Mouse (Mus musculus) kidney, postnatal 0 days (tissue): ENCODE measurements around the gene Tnpo3. TPM values are rescaled to one million over a fixed set of nuclear protein-coding genes. Genes with fewer than 3 reads are reported as not detected.

Experiments used
- ATAC-seq: fragments of 200-750 bp; cut with Nextera tagmentation; replicated peaks from 2 replicates; pipeline ENCODE4 v1.8.0; 2017; ENCODE audit warnings: low read depth, moderate number of reproducible peaks, moderate TSS enrichment, moderate library complexity; ENCODE audit not compliant: low FRiP score
- DNase-seq: peaks from one replicate; pipeline ENCODE4 v3.0.0-alpha.2; 2016; ENCODE audit warnings: low spot score
- H3K27ac ChIP-seq: fragments of 300-500 bp; sonication (generic); 2 replicates; pipeline ENCODE4 v1.5.1; 2014; ENCODE audit warnings: mild to moderate bottlenecking
- H3K27me3 ChIP-seq: fragments of 300-500 bp; sonication (generic); 2 replicates; pipeline ENCODE4 v1.6.1; 2014; ENCODE audit warnings: low read length, mixed read lengths; ENCODE audit not compliant: insufficient read depth
- H3K36me3 ChIP-seq: fragments of 300-500 bp; sonication (generic); 2 replicates; pipeline ENCODE4 v1.6.1; 2014; ENCODE audit warnings: low read length, mixed read lengths; ENCODE audit not compliant: insufficient read depth
- H3K4me1 ChIP-seq: fragments of 300-500 bp; sonication (generic); replicated peaks from 2 replicates; pipeline ENCODE4 v1.6.1; 2014; ENCODE audit warnings: antibody characterized with exemption, low read length, mixed read lengths; ENCODE audit not compliant: insufficient read depth
- H3K4me2 ChIP-seq: fragments of 300-500 bp; sonication (generic); 2 replicates; pipeline ENCODE4 v1.6.1; 2014; ENCODE audit warnings: mild to moderate bottlenecking, low read length, moderate library complexity, mixed read lengths
- H3K4me3 ChIP-seq: fragments of 300-500 bp; sonication (generic); replicated peaks from 2 replicates; pipeline ENCODE4 v1.5.1; 2014; ENCODE audit warnings: low read depth, low read length
- H3K9ac ChIP-seq: fragments of 300-500 bp; sonication (generic); 2 replicates; pipeline ENCODE4 v1.6.1; 2014; ENCODE audit warnings: low read depth, low read length
- H3K9me3 ChIP-seq: fragments of 300-500 bp; sonication (generic); replicated peaks from 2 replicates; pipeline ENCODE4 v1.6.1; 2016; ENCODE audit warnings: low read length, inconsistent platforms, mixed read lengths
- CTCF ChIP-seq: IDR thresholded peaks from 2 replicates; pipeline ENCODE4 v1.5.1; 2016; ENCODE audit warnings: antibody characterized with exemption, low read depth, mild to moderate bottlenecking, moderate library complexity
- WGBS: fragments of 180-500 bp; shearing (Covaris S2); extraction: QIAGEN DNeasy Blood & Tissue Kit; methylation state at CpG from one replicate; pipeline ENCODE4 v1.1.7; 2014; 5-methylcytosine and 5-hydroxymethylcytosine counted together
- polyA plus RNA-seq: library from polyadenylated mRNA; unstranded; fragments of >200 nt; fragmentation: Nextera tagmentation; extraction: Ambion mirVana; gene quantifications from 2 replicates; pipeline ENCODE4 v1.2.1, GENCODE M21; 2015

Gene Tnpo3
- polyA plus RNA-seq: 56.0 and 60.2 TPM in 2 replicates

- no peaks in the 10 kb centered on the region for H3K36me3 ChIP-seq
- TF ChIP-seq CTCF: no peak
- H3K9me3 ChIP-seq: no peaks in the 10 kb centered on the region
- peak within 1 kb of the TSS; percentile 99 for H3K4me3 ChIP-seq
- H3K27me3 ChIP-seq: no peaks in the 10 kb centered on the region
- H3K27ac ChIP-seq: peak within 1 kb of the TSS; percentile 91
- peak; percentile 97 for ATAC-seq
- H3K4me2 ChIP-seq: peak within 1 kb of the TSS; percentile 67
- under 1% methylated on average over 67 of the region's 67 CpGs for WGBS
- H3K9ac ChIP-seq: peak within 1 kb of the TSS; percentile 95
- no peaks in the 10 kb centered on the region for H3K4me1 ChIP-seq
- DNase-seq: peak; percentile 97
These were observed at the start of gene Tnpo3 for GRCm38 (mm10) chr6:29609111-29610019. Tnpo3 (minus strand) TSS chr6:29609887.

GRCm38 (mm10) chr6:29658626-29659475, 49.2 kb upstream of the Tnpo3 start:
- Histone ChIP-seq H3K9me3 (no peaks in the 10 kb centered on the region), H3K4me3 (no peak overlapping the region), H3K4me1 (0 out of 2 replicates have a peak, but pooled peaks cover 4% of the 10 kb centered on the region), H3K4me2 (no peak overlapping the region), H3K36me3 (no peaks in the 10 kb centered on the region), H3K27me3 (no peaks in the 10 kb centered on the region), H3K9ac (no peak overlapping the region), H3K27ac (peak overlapping the region; percentile 83)
- TF ChIP-seq CTCF: no peak
- 72% methylated on average over 3 of the region's 3 CpGs for WGBS
- peak; percentile 27 for DNase-seq
- peak; percentile 68 for ATAC-seq

GRCm38 (mm10) chr6:29653271-29653670, 43.6 kb upstream of the Tnpo3 start:
- TF ChIP-seq CTCF: no peak
- Histone ChIP-seq H3K9me3 (no peaks in the 10 kb centered on the region), H3K27ac (no peak overlapping the region), H3K4me2 (no peak overlapping the region), H3K27me3 (no peaks in the 10 kb centered on the region), H3K4me1 (no peaks in the 10 kb centered on the region), H3K9ac (no peak overlapping the region), H3K4me3 (no peak overlapping the region), H3K36me3 (no peaks in the 10 kb centered on the region)
- ATAC-seq: no peak
- no peak for DNase-seq

- 61% methylated on average over 10 of the region's 10 CpGs for WGBS
- Histone ChIP-seq H3K27ac (no peak overlapping the region), H3K4me2 (no peak overlapping the region), H3K4me3 (no peak overlapping the region), H3K36me3 (no peaks in the 10 kb centered on the region), H3K4me1 (no peaks in the 10 kb centered on the region), H3K27me3 (no peaks in the 10 kb centered on the region), H3K9ac (no peak overlapping the region), H3K9me3 (no peaks in the 10 kb centered on the region)
- TF ChIP-seq CTCF: no peak
- peak; percentile 62; the same call in 1 of the 2 replicates for ATAC-seq
- no peak for DNase-seq
These were observed 40.5 kb upstream of the Tnpo3 start for GRCm38 (mm10) chr6:29650170-29650549.

GRCm38 (mm10) chr6:29649494-29650169, 39.9 kb upstream of the Tnpo3 start:
- Histone ChIP-seq H3K36me3 (no peaks in the 10 kb centered on the region), H3K4me2 (no peak overlapping the region), H3K27me3 (no peaks in the 10 kb centered on the region), H3K27ac (no peak overlapping the region), H3K4me1 (no peaks in the 10 kb centered on the region), H3K9ac (no peak overlapping the region), H3K4me3 (no peak overlapping the region), H3K9me3 (no peaks in the 10 kb centered on the region)
- DNase-seq (peak; percentile 93), ATAC-seq (peak; percentile 77; the same call in 1 of the 2 replicates)
- TF ChIP-seq CTCF: peak; percentile 96
- WGBS: 28% methylated on average over 14 of the region's 14 CpGs

GRCm38 (mm10) chr6:29641816-29642215, 32.1 kb upstream of the Tnpo3 start:
- no peak for TF ChIP-seq CTCF
- Histone ChIP-seq H3K4me2 (no peak overlapping the region), H3K27ac (no peak overlapping the region), H3K27me3 (no peaks in the 10 kb centered on the region), H3K9me3 (no peaks in the 10 kb centered on the region), H3K9ac (no peak overlapping the region), H3K4me1 (peaks cover 4% of the 10 kb centered on the region; the same call in 1 of the 2 replicates), H3K36me3 (no peaks in the 10 kb centered on the region), H3K4me3 (no peak overlapping the region)
- ATAC-seq: no peak
- WGBS: 93% methylated on average over 4 of the region's 4 CpGs
- DNase-seq: no peak
